Mouse (Mus musculus): ENCODE results near the gene Snapc5. TPM values are rescaled to one million over a fixed set of nuclear protein-coding genes. Genes with fewer than 3 reads are reported as not detected.

Snapc5 gene
- polyA plus RNA-seq, 1 experiment from 2014 or later = 10.1 TPM

DNA sequence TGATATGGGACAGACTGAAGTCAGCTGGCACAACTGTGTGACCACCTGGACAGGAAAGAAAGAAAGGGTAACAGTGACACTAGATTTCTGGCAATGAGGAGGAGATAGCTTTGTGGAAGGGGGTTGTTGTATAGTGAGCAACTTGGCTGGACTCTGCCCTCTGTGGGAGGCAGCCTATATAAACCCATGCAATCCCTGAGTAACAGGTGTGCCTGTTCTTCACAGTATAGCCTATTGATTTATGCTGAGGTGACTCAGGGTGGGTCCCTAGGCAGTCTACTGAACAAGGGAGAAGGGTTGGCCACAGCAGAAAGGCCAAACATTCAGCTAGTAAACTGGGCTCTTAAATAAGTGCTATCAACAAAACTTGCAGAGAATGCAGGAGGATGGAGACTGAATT is 46.7 kb downstream of the Snapc5 start:
- H3K9ac ChIP-seq (ENCODE audit: low read depth, low read length) = no peak overlapping the region
- peak; percentile 45; the same call in 1 of the 2 replicates for ATAC-seq (ENCODE audit: low read depth)
- no peak overlapping the region for H3K4me2 ChIP-seq (ENCODE audit: low read depth, low read length)
- no peaks in the 10 kb centered on the region for H3K4me1 ChIP-seq (ENCODE audit: control insufficient read depth, low read depth, low read length)
- H3K36me3 ChIP-seq (ENCODE audit: control insufficient read depth, insufficient read depth) = no peaks in the 10 kb centered on the region
- no peaks in the 10 kb centered on the region for H3K27me3 ChIP-seq (ENCODE audit: control insufficient read depth, insufficient read depth, low read depth, low read length)
- H3K27ac ChIP-seq (ENCODE audit: low read length) = no peak overlapping the region
- no peaks in the 10 kb centered on the region for H3K9me3 ChIP-seq (replicated peaks; ENCODE audit: control insufficient read depth, low read length)
- H3K4me3 ChIP-seq (ENCODE audit: low read depth, low read length) = no peak overlapping the region

- Histone ChIP-seq H3K27me3 (ENCODE audit: control insufficient read depth, insufficient read depth, low read depth, low read length) (no peaks in the 10 kb centered on the region), H3K4me3 (ENCODE audit: low read depth, low read length) (no peak overlapping the region), H3K4me2 (ENCODE audit: low read depth, low read length) (no peak overlapping the region), H3K36me3 (ENCODE audit: control insufficient read depth, insufficient read depth) (no peaks in the 10 kb centered on the region), H3K9me3 (replicated peaks; ENCODE audit: control insufficient read depth, low read length) (no peaks in the 10 kb centered on the region), H3K4me1 (ENCODE audit: control insufficient read depth, low read depth, low read length) (no peaks in the 10 kb centered on the region; the same call in 1 of the 2 replicates), H3K27ac (ENCODE audit: low read length) (no peak overlapping the region), H3K9ac (ENCODE audit: low read depth, low read length) (no peak overlapping the region)
- no peak for ATAC-seq (ENCODE audit: low read depth)
- WGBS (ENCODE audit: insufficient replicate concordance) = 31% methylated on average over 12 of the region's 12 CpGs
These were observed 48.7 kb downstream of the Snapc5 start for GRCm38 (mm10) chr9:64227736-64228135.

DNA sequence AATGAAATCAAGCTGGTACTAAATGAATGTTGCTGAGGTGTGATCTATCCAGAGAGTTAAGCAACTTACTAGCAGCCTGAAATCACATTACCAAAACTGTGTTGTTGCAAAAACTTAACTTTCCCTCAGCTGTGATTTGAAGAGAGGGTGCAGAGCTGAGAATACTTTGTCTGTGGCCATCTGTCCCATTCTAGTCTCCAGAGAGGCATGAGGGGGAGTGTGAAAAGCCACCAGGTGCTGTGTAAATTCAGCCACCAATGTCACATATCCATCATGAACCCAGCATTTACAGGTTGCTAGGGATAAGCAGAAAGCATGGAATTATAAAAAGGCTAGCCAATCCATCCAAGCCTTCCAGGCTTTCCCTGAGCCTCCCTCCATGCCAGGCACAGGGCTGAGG is 49.9 kb downstream of the Snapc5 start:
- H3K4me2 ChIP-seq (ENCODE audit: low read depth, low read length) = no peak overlapping the region
- H3K9me3 ChIP-seq (replicated peaks; ENCODE audit: control insufficient read depth, low read length) = no peaks in the 10 kb centered on the region
- H3K4me1 ChIP-seq (ENCODE audit: control insufficient read depth, low read depth, low read length) = no peaks in the 10 kb centered on the region; the same call in 1 of the 2 replicates
- no peak for ATAC-seq (ENCODE audit: low read depth)
- no peak overlapping the region for H3K27ac ChIP-seq (ENCODE audit: low read length)
- no peak overlapping the region for H3K9ac ChIP-seq (ENCODE audit: low read depth, low read length)
- H3K4me3 ChIP-seq (ENCODE audit: low read depth, low read length) = no peak overlapping the region
- H3K27me3 ChIP-seq (ENCODE audit: control insufficient read depth, insufficient read depth, low read depth, low read length) = no peaks in the 10 kb centered on the region
- H3K36me3 ChIP-seq (ENCODE audit: control insufficient read depth, insufficient read depth) = no peaks in the 10 kb centered on the region

DNA sequence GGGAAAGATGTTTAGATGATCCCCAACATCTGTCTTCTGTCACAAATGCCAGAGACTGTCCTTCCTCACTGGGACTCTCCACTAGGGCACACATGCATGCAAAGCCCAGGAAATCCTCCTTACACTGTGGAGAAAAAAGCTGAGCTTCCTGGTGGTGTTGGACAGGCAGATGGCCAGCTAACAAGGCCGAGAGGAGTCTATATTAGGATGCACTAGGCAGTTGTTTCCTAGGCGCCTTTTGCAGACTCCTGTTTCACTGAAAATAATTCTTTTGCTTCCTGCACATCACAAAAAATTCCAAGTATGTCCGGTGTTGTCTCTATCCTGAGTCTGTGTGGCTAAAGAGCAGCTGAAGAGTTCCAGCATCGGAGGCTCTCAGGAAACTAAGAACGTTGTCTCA is 52.1 kb downstream of the Snapc5 start:
- Histone ChIP-seq H3K27ac (ENCODE audit: low read length) (no peak overlapping the region), H3K9me3 (replicated peaks; ENCODE audit: control insufficient read depth, low read length) (no peaks in the 10 kb centered on the region), H3K9ac (ENCODE audit: low read depth, low read length) (no peak overlapping the region), H3K27me3 (ENCODE audit: control insufficient read depth, insufficient read depth, low read depth, low read length) (no peaks in the 10 kb centered on the region), H3K4me1 (ENCODE audit: control insufficient read depth, low read depth, low read length) (no peaks in the 10 kb centered on the region; the same call in 1 of the 2 replicates), H3K4me3 (ENCODE audit: low read depth, low read length) (no peak overlapping the region), H3K4me2 (ENCODE audit: low read depth, low read length) (no peak overlapping the region), H3K36me3 (ENCODE audit: control insufficient read depth, insufficient read depth) (no peaks in the 10 kb centered on the region)
- WGBS (ENCODE audit: insufficient replicate concordance) = 60% methylated on average over 5 of the region's 5 CpGs
- ATAC-seq (ENCODE audit: low read depth) = no peak

GRCm38 (mm10) chr9:64231674-64232073 is 52.6 kb downstream of the Snapc5 start:
- 64% methylated on average over 3 of the region's 3 CpGs for whole genome bisulfite sequencing (ENCODE audit: insufficient replicate concordance)
- Histone ChIP-seq H3K27me3 (ENCODE audit: control insufficient read depth, insufficient read depth, low read depth, low read length) (no peaks in the 10 kb centered on the region), H3K36me3 (ENCODE audit: control insufficient read depth, insufficient read depth) (no peaks in the 10 kb centered on the region), H3K27ac (ENCODE audit: low read length) (no peak overlapping the region), H3K9ac (ENCODE audit: low read depth, low read length) (no peak overlapping the region), H3K4me2 (ENCODE audit: low read depth, low read length) (no peak overlapping the region), H3K4me1 (ENCODE audit: control insufficient read depth, low read depth, low read length) (no peaks in the 10 kb centered on the region; the same call in 1 of the 2 replicates), H3K4me3 (ENCODE audit: low read depth, low read length) (no peak overlapping the region), H3K9me3 (replicated peaks; ENCODE audit: control insufficient read depth, low read length) (no peaks in the 10 kb centered on the region)
- no peak for ATAC-seq (ENCODE audit: low read depth)

- no peak overlapping the region for H3K4me3 ChIP-seq (ENCODE audit: low read depth, low read length)
- ATAC-seq (ENCODE audit: low read depth) = no peak
- H3K4me1 ChIP-seq (ENCODE audit: control insufficient read depth, low read depth, low read length) = no peaks in the 10 kb centered on the region; the same call in 1 of the 2 replicates
- H3K4me2 ChIP-seq (ENCODE audit: low read depth, low read length) = no peak overlapping the region
- no peaks in the 10 kb centered on the region for H3K27me3 ChIP-seq (ENCODE audit: control insufficient read depth, insufficient read depth, low read depth, low read length)
- no peak overlapping the region for H3K27ac ChIP-seq (ENCODE audit: low read length)
- WGBS (ENCODE audit: insufficient replicate concordance) = 70% methylated on average over 9 of the region's 9 CpGs
- H3K9me3 ChIP-seq (replicated peaks; ENCODE audit: control insufficient read depth, low read length) = no peaks in the 10 kb centered on the region
- no peaks in the 10 kb centered on the region for H3K36me3 ChIP-seq (ENCODE audit: control insufficient read depth, insufficient read depth)
- no peak overlapping the region for H3K9ac ChIP-seq (ENCODE audit: low read depth, low read length)
These were observed 53.3 kb downstream of the Snapc5 start for GRCm38 (mm10) chr9:64232257-64232957.

Small RNA genes within 50 kb of the gene (microRNA-seq; reads per million reads assigned to microRNA genes)
- gene Gm24106 = not detected

Other genes starting within 250 kb of the Snapc5 start
- 1.3 and 1.9 TPM in 2 replicates for gene Smad6, start 157.2 kb upstream of the Snapc5 start, polyA plus RNA-seq (2015; fragmentation: Nextera tagmentation; extraction: Ambion mirVana)
- not detected in 2 replicates for gene Lctl, start 62.1 kb upstream of the Snapc5 start, polyA plus RNA-seq (2015; fragmentation: Nextera tagmentation; extraction: Ambion mirVana)
- 13.3 and 13.5 TPM in 2 replicates for gene Zwilch, start 6.2 kb upstream of the Snapc5 start, polyA plus RNA-seq (2015; fragmentation: Nextera tagmentation; extraction: Ambion mirVana)
- gene Rpl4, start 5.9 kb upstream of the Snapc5 start, polyA plus RNA-seq (2015; fragmentation: Nextera tagmentation; extraction: Ambion mirVana) = 592 and 651 TPM in 2 replicates
- gene Uchl4, start 55.9 kb downstream of the Snapc5 start, polyA plus RNA-seq (2015; fragmentation: Nextera tagmentation; extraction: Ambion mirVana) = 0.80 and 0.96 TPM in 2 replicates
- gene Map2k1, start 74.4 kb downstream of the Snapc5 start, polyA plus RNA-seq (2015; fragmentation: Nextera tagmentation; extraction: Ambion mirVana) = 26.5 and 29.1 TPM in 2 replicates
- 145 and 166 TPM in 2 replicates for gene Tipin, start 102.3 kb downstream of the Snapc5 start, polyA plus RNA-seq (2015; fragmentation: Nextera tagmentation; extraction: Ambion mirVana)
- 7.6 and 8.0 TPM in 2 replicates for gene Dis3l, start 162.0 kb downstream of the Snapc5 start, polyA plus RNA-seq (2015; fragmentation: Nextera tagmentation; extraction: Ambion mirVana)
- gene Megf11, start 206.4 kb downstream of the Snapc5 start, polyA plus RNA-seq (2015; fragmentation: Nextera tagmentation; extraction: Ambion mirVana) = 0.51 and 0.69 TPM in 2 replicates